Mouse (Mus musculus): Measurements from ENCODE around the gene Prdm16. TPM values are rescaled to one million over a fixed set of nuclear protein-coding genes. Genes with fewer than 3 reads are reported as not detected.
A peak's percentile ranks its signal among the peaks of the same experiment; 100 is the strongest.

Gene Prdm16
- polyA plus RNA-seq, 1 experiment from 2014 or later, result 29.8 TPM

DNA sequence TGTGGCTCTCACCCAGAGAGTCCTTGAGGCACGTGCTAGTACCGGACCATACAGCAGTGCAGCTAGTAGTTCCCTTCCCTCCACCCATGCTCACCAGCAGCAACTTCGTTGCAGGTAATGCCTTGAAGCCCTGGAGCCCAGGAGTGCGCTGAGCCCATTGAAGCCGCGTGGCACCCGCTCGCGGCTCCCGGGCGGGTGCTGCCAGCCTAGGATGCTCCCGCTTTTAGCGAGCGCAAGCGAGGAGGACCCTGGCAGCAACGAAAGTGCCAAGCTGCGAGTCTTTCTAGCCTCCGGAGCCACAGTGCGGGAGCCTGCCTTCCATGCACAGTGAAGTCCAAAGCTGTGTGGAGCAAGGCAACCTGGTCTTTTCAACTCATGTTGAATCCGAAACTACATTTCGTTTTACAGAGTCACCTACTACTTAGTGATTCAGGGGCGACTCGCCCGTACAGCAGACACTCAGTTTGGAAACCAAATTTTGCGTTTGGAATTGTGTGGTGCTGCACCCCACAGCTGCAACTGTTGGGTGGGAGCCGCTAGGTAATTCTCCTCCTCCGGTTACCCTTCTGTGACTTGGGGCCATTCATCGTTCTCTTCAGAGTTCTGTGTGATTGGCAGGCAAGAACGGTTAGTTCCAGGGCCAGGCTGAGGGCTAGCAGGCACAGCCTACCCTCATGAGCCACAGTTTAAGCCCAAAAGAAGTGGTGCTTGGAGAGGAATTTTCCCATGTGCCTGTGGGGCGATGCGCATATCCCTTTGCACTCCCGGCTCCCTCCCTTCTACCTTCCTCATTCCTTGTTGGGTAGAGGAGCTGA, 4.8 kb upstream of the Prdm16 start:
- peaks cover 39% of the 10 kb centered on the region for H3K4me1 ChIP-seq (replicated peaks; ENCODE audit: control insufficient read depth, insufficient read depth, low read length)
- H3K9ac ChIP-seq (replicated peaks; ENCODE audit: low read depth, low read length), result peak overlapping the region; percentile 48; the same call in 1 of the 2 replicates
- 6% methylated on average over 32 of the region's 32 CpGs for whole genome bisulfite sequencing
- H3K27me3 ChIP-seq (replicated peaks; ENCODE audit: control insufficient read depth, insufficient read depth, low read length), result peaks cover 23% of the 10 kb centered on the region
- H3K36me3 ChIP-seq (ENCODE audit: control insufficient read depth, insufficient read depth), result no peaks in the 10 kb centered on the region
- ATAC-seq, result peak; percentile 27; the same call in 1 of the 2 replicates
- peak overlapping the region; percentile 47 for H3K4me2 ChIP-seq (ENCODE audit: low read length)
- H3K27ac ChIP-seq (ENCODE audit: low read length), result no peak overlapping the region
- peak overlapping the region; percentile 30 for H3K4me3 ChIP-seq (replicated peaks; ENCODE audit: low read length)
- no peaks in the 10 kb centered on the region; the same call in 1 of the 2 replicates for H3K9me3 ChIP-seq (ENCODE audit: control insufficient read depth, low read length)

DNA sequence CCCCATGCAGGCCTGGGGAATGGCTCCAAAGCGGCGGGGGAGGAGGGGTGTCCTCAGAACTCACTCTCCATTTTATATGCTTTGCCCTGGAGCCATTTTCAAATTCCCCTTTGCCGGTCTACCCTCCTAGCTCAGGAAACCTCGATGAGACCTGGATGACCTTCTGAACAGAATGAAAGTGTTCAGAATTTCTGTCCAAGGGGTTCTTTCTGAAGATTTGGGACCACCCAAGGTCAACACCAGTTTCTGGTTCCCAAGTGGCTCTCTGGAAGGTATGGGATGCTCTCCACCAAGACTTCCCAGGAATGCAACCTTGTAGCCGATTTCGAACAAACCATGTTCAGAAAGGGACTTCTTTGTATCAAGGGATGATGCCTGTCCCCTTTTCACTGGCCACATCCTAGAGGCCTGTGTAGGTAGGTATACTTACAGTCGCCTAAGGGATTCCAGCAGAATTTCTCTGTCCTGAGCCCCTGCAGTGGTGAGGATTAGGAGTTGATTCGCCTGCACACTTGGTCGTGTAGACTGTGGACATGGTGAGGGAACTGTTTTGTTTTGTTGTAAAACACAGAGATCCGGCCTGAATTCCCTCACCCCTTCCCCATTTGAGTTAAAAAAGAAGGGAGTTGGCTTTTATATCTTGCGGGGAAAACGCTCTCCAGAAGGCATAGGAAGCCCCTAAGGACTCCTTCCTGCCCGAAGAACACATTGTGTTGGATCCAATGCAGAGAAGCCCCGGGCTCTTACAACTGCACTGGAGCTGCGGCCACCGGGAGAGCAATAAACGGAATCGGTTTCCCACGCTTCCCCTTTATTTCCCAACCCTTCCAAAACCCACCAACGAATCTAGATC, 4.0 kb upstream of the Prdm16 start:
- H3K9ac ChIP-seq (replicated peaks; ENCODE audit: low read depth, low read length), result peak overlapping the region; percentile 48
- WGBS, result 18% methylated on average over 20 of the region's 20 CpGs
- H3K36me3 ChIP-seq (ENCODE audit: control insufficient read depth, insufficient read depth), result no peaks in the 10 kb centered on the region
- peak overlapping the region; percentile 30 for H3K4me3 ChIP-seq (replicated peaks; ENCODE audit: low read length)
- peaks cover 47% of the 10 kb centered on the region for H3K4me1 ChIP-seq (replicated peaks; ENCODE audit: control insufficient read depth, insufficient read depth, low read length)
- H3K9me3 ChIP-seq (ENCODE audit: control insufficient read depth, low read length), result no peaks in the 10 kb centered on the region; the same call in 1 of the 2 replicates
- ATAC-seq, result no peak
- H3K27me3 ChIP-seq (replicated peaks; ENCODE audit: control insufficient read depth, insufficient read depth, low read length), result peaks cover 23% of the 10 kb centered on the region
- no peak overlapping the region for H3K27ac ChIP-seq (ENCODE audit: low read length)
- H3K4me2 ChIP-seq (ENCODE audit: low read length), result peak overlapping the region; percentile 47

DNA sequence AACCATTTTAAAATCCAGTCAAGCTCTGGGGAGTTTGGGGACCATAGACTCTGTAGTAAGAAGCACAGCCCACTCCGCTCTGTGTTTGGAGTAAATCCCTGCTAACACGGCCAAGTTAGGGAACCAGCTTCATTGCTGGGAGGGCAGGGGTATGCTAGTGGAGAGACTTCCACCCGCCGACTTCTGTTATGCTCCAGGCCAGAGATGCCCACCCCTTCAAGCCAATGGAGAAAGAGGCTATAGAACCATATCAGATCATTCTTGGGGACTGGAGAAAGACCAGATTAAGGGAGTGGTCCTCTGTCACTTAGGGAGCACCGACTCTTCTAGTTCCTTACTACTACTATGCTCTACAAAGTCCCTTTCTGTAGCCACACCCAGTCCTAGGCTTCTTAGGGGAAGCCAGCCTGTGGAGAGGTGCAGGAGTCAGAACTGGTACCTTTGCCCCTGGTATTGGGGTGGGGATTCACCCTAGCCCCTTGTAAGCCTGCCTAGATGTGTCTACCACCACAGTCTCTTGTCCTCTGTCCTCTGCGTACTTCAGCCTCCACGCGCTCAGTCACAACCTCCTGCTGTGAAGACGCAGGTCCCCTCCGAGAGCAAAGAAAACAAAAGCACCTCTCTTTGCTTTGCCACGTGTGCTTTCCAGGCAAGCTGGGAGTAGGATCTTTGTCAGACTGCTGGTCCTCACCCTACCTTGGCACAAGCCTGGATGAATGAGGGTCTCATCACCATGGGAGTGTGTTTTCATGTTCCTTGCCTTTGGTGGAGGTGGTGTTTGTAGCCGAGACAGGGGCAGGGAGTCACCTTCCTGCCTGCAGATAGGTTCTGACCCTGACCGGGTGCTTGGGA, 3.1 kb upstream of the Prdm16 start:
- H3K4me2 ChIP-seq (ENCODE audit: low read length), result peak overlapping the region; percentile 41
- H3K27ac ChIP-seq (ENCODE audit: low read length), result 0 out of 2 replicates have a peak overlapping the region, but pooled peaks have one; percentile 4
- H3K4me1 ChIP-seq (replicated peaks; ENCODE audit: control insufficient read depth, insufficient read depth, low read length), result peaks cover 56% of the 10 kb centered on the region
- no peaks in the 10 kb centered on the region for H3K9me3 ChIP-seq (ENCODE audit: control insufficient read depth, low read length)
- no peak for ATAC-seq
- peak overlapping the region; percentile 15 for H3K4me3 ChIP-seq (replicated peaks; ENCODE audit: low read length)
- WGBS, result 25% methylated on average over 13 of the region's 13 CpGs
- peaks cover 23% of the 10 kb centered on the region for H3K27me3 ChIP-seq (replicated peaks; ENCODE audit: control insufficient read depth, insufficient read depth, low read length)
- H3K36me3 ChIP-seq (ENCODE audit: control insufficient read depth, insufficient read depth), result no peaks in the 10 kb centered on the region
- H3K9ac ChIP-seq (replicated peaks; ENCODE audit: low read depth, low read length), result peak overlapping the region; percentile 30

DNA sequence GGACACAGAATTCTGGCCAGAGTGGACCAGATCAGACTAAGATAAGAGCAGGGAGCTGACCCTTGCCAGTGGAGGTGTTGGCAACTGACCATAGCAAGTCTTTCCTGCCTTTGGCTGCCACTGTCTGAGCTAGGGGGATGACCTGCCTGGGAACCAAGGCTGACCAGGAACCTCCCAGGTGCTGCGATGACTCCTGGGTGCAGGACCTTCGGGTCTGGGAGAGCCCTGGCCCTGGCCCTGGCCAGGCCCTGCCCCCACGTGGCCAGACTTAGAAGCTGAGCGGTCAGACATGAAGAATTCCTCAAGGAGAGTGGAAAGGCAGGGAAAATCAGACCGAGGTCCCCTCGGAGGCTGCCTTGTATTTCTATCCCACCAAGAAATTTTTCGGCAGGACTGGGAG, 2.5 kb upstream of the Prdm16 start:
- H3K9me3 ChIP-seq (ENCODE audit: control insufficient read depth, low read length), result no peaks in the 10 kb centered on the region
- peaks cover 23% of the 10 kb centered on the region for H3K27me3 ChIP-seq (replicated peaks; ENCODE audit: control insufficient read depth, insufficient read depth, low read length)
- no peak for ATAC-seq
- peak overlapping the region; percentile 41 for H3K4me2 ChIP-seq (ENCODE audit: low read length)
- no peak overlapping the region for H3K27ac ChIP-seq (ENCODE audit: low read length)
- H3K4me3 ChIP-seq (replicated peaks; ENCODE audit: low read length), result peak overlapping the region; percentile 20
- 9% methylated on average over 7 of the region's 7 CpGs for WGBS
- H3K36me3 ChIP-seq (ENCODE audit: control insufficient read depth, insufficient read depth), result no peaks in the 10 kb centered on the region
- H3K4me1 ChIP-seq (replicated peaks; ENCODE audit: control insufficient read depth, insufficient read depth, low read length), result peaks cover 60% of the 10 kb centered on the region
- H3K9ac ChIP-seq (replicated peaks; ENCODE audit: low read depth, low read length), result peak overlapping the region; percentile 10; the same call in 1 of the 2 replicates

DNA sequence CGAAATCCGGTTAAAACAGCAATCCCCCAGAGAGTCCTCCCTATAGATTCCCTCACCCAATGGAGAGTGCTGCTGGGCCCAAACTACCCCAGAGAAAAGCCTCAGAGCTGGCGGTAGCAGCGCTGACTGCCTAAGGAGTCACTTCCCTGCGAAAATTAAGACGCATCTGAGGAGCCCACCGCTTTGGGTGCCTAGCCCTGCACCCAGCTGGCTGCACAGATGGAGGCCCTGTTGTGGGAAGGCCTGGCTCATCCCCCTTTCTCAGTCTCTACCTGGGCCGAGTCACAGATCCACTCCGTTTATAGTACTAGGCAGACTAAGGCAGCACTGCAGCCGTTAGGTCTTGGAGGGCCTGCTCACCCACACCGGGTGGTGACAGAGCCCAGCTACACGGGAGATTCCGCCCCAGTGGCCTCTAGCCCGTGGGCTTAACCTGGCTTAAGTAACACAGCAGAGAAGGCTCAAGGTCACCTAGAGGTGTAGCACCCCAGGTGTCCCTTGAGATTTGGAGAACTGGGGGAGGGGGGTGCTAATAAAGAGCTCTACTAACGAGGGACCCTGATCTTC, 1.7 kb upstream of the Prdm16 start:
- H3K4me3 ChIP-seq (replicated peaks; ENCODE audit: low read length), result peak overlapping the region; percentile 51
- peak overlapping the region; percentile 78 for H3K9ac ChIP-seq (replicated peaks; ENCODE audit: low read depth, low read length)
- H3K36me3 ChIP-seq (ENCODE audit: control insufficient read depth, insufficient read depth), result no peaks in the 10 kb centered on the region
- H3K9me3 ChIP-seq (ENCODE audit: control insufficient read depth, low read length), result no peaks in the 10 kb centered on the region
- H3K27ac ChIP-seq (ENCODE audit: low read length), result peak overlapping the region; percentile 84
- peaks cover 66% of the 10 kb centered on the region for H3K4me1 ChIP-seq (replicated peaks; ENCODE audit: control insufficient read depth, insufficient read depth, low read length)
- H3K4me2 ChIP-seq (ENCODE audit: low read length), result peak overlapping the region; percentile 80
- peaks cover 24% of the 10 kb centered on the region for H3K27me3 ChIP-seq (replicated peaks; ENCODE audit: control insufficient read depth, insufficient read depth, low read length)
- 7% methylated on average over 15 of the region's 15 CpGs for WGBS
- 0 out of 2 replicates have a peak, but pooled peaks have one; percentile 14 for ATAC-seq

DNA sequence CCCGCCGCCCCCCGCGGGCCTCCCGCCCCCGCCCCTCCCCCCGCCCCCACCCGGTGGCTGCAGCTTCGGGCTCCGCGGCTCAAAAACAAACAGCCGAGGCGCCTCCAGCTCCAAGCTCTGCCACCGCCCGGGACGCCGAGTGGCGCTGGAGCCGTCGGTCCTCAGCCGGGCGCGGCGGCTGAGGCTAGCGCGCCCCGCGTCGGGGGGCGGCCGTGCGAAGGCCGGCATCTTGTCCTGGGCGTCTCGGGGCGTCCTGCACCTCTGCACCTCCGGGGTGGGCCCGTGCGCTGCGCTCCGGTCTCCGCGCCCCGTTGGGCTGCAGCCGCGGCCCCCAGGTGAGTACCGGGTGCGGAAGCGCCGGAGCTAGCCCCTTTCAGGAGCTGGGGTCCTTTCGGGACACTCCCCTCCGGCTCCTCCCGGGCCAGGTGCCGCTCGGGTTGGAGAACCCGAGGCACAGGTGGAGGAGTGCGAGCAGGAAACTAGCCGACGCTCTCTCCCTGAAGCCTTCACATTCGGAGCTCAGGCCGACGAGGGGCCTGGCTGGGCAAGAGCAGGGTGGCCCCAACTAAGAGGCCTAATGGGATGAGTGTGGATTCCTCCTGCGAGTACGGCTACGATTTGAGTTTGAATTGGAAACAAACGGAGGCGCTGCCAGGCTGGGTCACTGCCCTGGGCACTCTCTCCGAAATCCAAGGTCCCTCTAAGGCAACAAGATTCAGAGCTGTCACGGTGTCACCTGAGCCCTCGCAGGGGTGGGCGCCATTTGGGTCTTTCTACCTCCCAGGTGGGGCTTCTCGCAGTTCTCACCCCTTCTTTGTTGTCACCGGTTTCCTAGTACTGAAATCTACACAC, 1.0 kb upstream of the Prdm16 start:
- peaks cover 20% of the 10 kb centered on the region for H3K27me3 ChIP-seq (replicated peaks; ENCODE audit: control insufficient read depth, insufficient read depth, low read length)
- no peaks in the 10 kb centered on the region for H3K9me3 ChIP-seq (ENCODE audit: control insufficient read depth, low read length)
- H3K4me3 ChIP-seq (replicated peaks; ENCODE audit: low read length), result peak overlapping the region; percentile 51
- peak overlapping the region; percentile 78 for H3K9ac ChIP-seq (replicated peaks; ENCODE audit: low read depth, low read length)
- peak overlapping the region; percentile 80 for H3K4me2 ChIP-seq (ENCODE audit: low read length)
- H3K4me1 ChIP-seq (replicated peaks; ENCODE audit: control insufficient read depth, insufficient read depth, low read length), result peaks cover 69% of the 10 kb centered on the region
- no peaks in the 10 kb centered on the region for H3K36me3 ChIP-seq (ENCODE audit: control insufficient read depth, insufficient read depth)
- 1% methylated on average over 46 of the region's 73 CpGs for WGBS
- peak overlapping the region; percentile 84 for H3K27ac ChIP-seq (ENCODE audit: low read length)
- 0 out of 2 replicates have a peak, but pooled peaks have one; percentile 11 for ATAC-seq

DNA sequence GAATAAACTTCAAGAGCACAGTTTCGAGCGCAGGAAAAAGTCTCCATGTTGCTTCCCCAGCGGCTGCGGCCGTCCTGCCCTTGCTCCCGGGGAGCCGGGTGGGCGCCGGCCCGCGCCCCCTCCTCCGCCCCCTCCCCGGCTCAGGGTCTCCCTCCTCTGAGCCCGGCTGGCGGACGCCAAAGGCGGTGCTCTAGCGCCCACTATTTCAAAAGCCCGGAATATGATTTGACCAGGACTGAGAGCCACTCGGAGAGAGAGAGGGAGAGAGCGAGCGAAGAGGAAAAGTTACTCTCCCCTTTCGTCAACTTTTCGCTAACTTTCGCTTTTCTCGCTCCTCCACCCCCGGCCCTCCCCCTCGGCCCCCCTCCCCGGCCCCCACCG, 630 bp downstream of the Prdm16 start:
- H3K4me3 ChIP-seq (replicated peaks; ENCODE audit: low read length), result peak overlapping the region; percentile 51
- H3K9me3 ChIP-seq (ENCODE audit: control insufficient read depth, low read length), result no peaks in the 10 kb centered on the region
- peak overlapping the region; percentile 80 for H3K4me2 ChIP-seq (ENCODE audit: low read length)
- no peaks in the 10 kb centered on the region for H3K36me3 ChIP-seq (ENCODE audit: control insufficient read depth, insufficient read depth)
- peaks cover 14% of the 10 kb centered on the region; the same call in 1 of the 2 replicates for H3K27me3 ChIP-seq (replicated peaks; ENCODE audit: control insufficient read depth, insufficient read depth, low read length)
- ATAC-seq, result peak; percentile 57
- H3K9ac ChIP-seq (replicated peaks; ENCODE audit: low read depth, low read length), result peak overlapping the region; percentile 78
- 0% methylated on average over 15 of the region's 30 CpGs for WGBS
- H3K4me1 ChIP-seq (replicated peaks; ENCODE audit: control insufficient read depth, insufficient read depth, low read length), result peaks cover 65% of the 10 kb centered on the region
- H3K27ac ChIP-seq (ENCODE audit: low read length), result peak overlapping the region; percentile 84

Measured in forebrain, embryonic 16.5 days (tissue).